Mouse (Mus musculus) heart, embryonic 14.5 days (tissue): Measurements from ENCODE around the gene Stk38l. TPM values are rescaled to one million over a fixed set of nuclear protein-coding genes. Genes with fewer than 3 reads are reported as not detected.

ENCODE experiments used
- ATAC-seq: fragments of 200-750 bp; cut with Nextera tagmentation; 2 replicates; pipeline ENCODE4 v1.8.0; 2017; ENCODE audit warnings: low read depth, moderate TSS enrichment; ENCODE audit not compliant: insufficient number of reproducible peaks, insufficient read depth, low FRiP score
- H3K27ac ChIP-seq, 2 experiments: fragments of 200-500 bp in 1 of 2; fragments of 300-500 bp in 1 of 2; sonication (generic) in 1 of 2; replicated peaks in 1 of 2; 2 replicates each; pipeline ENCODE4 v1.5.1; 2012 to 2014; ENCODE audit warnings: low read depth in 2 of 2, low read length in 2 of 2, control low read depth in 1 of 2, mild to moderate bottlenecking in 1 of 2, mixed read lengths in 1 of 2; ENCODE audit not compliant: control insufficient read depth in 1 of 2, insufficient read depth in 1 of 2
- H3K27me3 ChIP-seq: fragments of 300-500 bp; sonication (generic); 2 replicates; pipeline ENCODE4 v1.6.1; 2014; ENCODE audit warnings: mild to moderate bottlenecking, low read length, control low read depth; ENCODE audit not compliant: control insufficient read depth, insufficient read depth
- H3K36me3 ChIP-seq: fragments of 300-500 bp; sonication (generic); 2 replicates; pipeline ENCODE4 v1.6.1; 2014; ENCODE audit warnings: mild to moderate bottlenecking, control low read depth, low read length, mixed read lengths; ENCODE audit not compliant: control insufficient read depth, insufficient read depth
- H3K4me1 ChIP-seq, 2 experiments: fragments of 200-500 bp in 1 of 2; fragments of 300-500 bp in 1 of 2; sonication (generic) in 1 of 2; 2 replicates each; pipeline ENCODE4 v1.6.1; 2012 to 2014; ENCODE audit warnings: low read length in 2 of 2, control low read depth in 1 of 2, mixed read lengths in 1 of 2; ENCODE audit not compliant: control insufficient read depth in 2 of 2, insufficient read depth in 2 of 2
- H3K4me2 ChIP-seq: fragments of 300-500 bp; sonication (generic); 2 replicates; pipeline ENCODE4 v1.6.1; 2014; ENCODE audit warnings: mild to moderate bottlenecking, low read length
- H3K4me3 ChIP-seq, 2 experiments: fragments of 200-500 bp in 1 of 2; fragments of 300-500 bp in 1 of 2; sonication (generic) in 1 of 2; 2 replicates each; pipeline ENCODE4 v1.5.1; 2012 to 2014; ENCODE audit warnings: low read length in 2 of 2, mild to moderate bottlenecking in 2 of 2, control low read depth in 1 of 2, low read depth in 1 of 2, moderate library complexity in 1 of 2; ENCODE audit not compliant: control insufficient read depth in 1 of 2, insufficient read depth in 1 of 2
- H3K9ac ChIP-seq: fragments of 300-500 bp; sonication (generic); 2 replicates; pipeline ENCODE4 v1.6.1; 2014; ENCODE audit warnings: mild to moderate bottlenecking, low read length
- H3K9me3 ChIP-seq: fragments of 300-500 bp; sonication (generic); 2 replicates; pipeline ENCODE4 v1.6.1; 2016; ENCODE audit warnings: low read length, control low read depth; ENCODE audit not compliant: control insufficient read depth
- WGBS: fragments of 180-500 bp; shearing (Covaris S2); extraction: QIAGEN DNeasy Blood & Tissue Kit; methylation state at CpG from one replicate; pipeline ENCODE4 v1.1.7; 2014; 5-methylcytosine and 5-hydroxymethylcytosine counted together
- polyA plus RNA-seq: library from polyadenylated mRNA; unstranded; fragments of >200 nt; fragmentation: Nextera tagmentation; extraction: Ambion mirVana; gene quantifications from 2 replicates; pipeline ENCODE4 v1.2.1, GENCODE M21; 2014

The Stk38l gene
- polyA plus RNA-seq, 1 experiment from 2014 or later = 43.2 TPM

DNA sequence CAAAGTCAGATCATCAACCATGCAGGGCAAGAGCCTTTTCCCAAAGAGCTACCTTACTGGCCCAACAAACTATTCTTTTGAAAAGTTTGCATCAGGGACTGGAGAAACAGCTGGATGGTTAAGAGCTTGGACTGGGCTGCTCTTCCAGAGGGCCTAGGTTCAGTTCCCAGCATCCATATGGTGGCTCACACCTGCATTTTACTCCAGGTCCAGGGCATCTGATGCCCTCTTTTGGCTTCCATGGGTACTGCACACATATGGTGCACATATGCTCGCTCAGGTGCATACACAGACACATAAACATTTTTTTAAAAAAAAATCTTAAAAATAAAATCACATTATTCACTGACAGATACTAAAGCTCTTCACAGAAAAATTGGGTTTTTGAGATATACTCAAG is 19.2 kb upstream of the Stk38l start:
- Histone ChIP-seq H3K9me3 (peaks cover 6% of the 10 kb centered on the region), H3K4me2 (no peak overlapping the region), H3K27me3 (no peaks in the 10 kb centered on the region), H3K36me3 (no peaks in the 10 kb centered on the region), H3K4me1 (peaks cover 2 to 3% of the 10 kb centered on the region in 2 experiments; a peak in 1 of 4 replicates), H3K9ac (no peak overlapping the region), H3K27ac (no peak overlapping the region), H3K4me3 (no peak overlapping the region)
- 93% methylated on average over 1 of the region's 1 CpGs for WGBS
- no peak for ATAC-seq

GRCm38 (mm10) chr6:146719606-146720005 is 5.2 kb upstream of the Stk38l start:
- Histone ChIP-seq H3K27me3 (no peaks in the 10 kb centered on the region), H3K4me2 (no peak overlapping the region), H3K4me3 (no peak overlapping the region), H3K27ac (no peak overlapping the region), H3K9me3 (no peaks in the 10 kb centered on the region), H3K4me1 (no peaks in the 10 kb centered on the region), H3K9ac (no peak overlapping the region), H3K36me3 (no peaks in the 10 kb centered on the region)
- WGBS = 61% methylated on average over 1 of the region's 1 CpGs
- ATAC-seq = no peak

DNA sequence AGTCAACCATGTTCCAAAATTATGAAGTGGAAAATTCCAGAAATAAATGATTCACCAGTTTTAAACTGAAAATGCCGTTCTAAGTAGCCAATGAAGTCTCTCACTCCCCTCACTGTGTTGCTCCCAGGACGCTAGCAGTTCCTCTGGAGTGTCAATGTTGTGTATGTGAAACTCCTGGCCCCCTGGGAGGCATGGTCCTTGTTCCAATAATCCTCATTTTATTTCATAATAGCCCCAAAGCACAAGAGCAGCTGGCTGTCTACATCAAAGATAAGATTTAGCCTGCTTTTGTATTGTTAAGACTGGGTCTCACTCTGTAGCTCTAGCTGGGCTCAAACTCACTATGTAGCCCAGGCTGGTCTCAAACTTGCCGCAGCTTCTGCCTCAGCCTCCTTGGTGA is 990 bp upstream of the Stk38l start:
- Histone ChIP-seq H3K9me3 (no peaks in the 10 kb centered on the region), H3K27me3 (no peaks in the 10 kb centered on the region), H3K4me2 (no peak overlapping the region), H3K4me3 (no peak overlapping the region), H3K4me1 (peaks cover 0 to 12% of the 10 kb centered on the region in 2 experiments; a peak in 3 of 4 replicates), H3K36me3 (no peaks in the 10 kb centered on the region), H3K9ac (no peak overlapping the region), H3K27ac (no peak overlapping the region)
- 96% methylated on average over 3 of the region's 3 CpGs for WGBS
- no peak for ATAC-seq

DNA sequence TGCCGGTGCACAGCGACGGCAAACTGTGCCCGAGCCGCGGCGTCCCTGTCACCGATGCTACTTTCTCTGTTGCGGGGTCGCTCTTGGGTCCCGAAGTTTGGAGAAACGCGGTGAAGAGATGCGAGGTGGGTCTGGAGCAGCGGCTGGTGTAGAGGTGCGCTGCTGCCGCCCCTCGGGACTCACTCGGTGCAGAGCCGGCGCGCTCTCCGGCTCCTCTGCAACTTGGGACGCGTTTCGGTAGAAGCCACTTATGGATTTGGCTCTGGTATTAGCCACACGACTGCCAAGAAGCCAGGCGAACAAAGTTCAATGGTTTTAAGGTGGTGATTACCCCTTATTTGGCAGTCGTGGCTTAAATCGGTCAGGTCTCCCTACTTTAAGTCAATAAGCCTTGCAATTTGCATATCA is 593 bp downstream of the Stk38l start:
- Histone ChIP-seq H3K4me1 (peaks cover 0 to 14% of the 10 kb centered on the region in 2 experiments; a peak in 3 of 4 replicates), H3K9me3 (no peaks in the 10 kb centered on the region), H3K4me3 (peak overlapping the region; percentile 84 to 96), H3K4me2 (peak overlapping the region; percentile 71), H3K27ac (peak overlapping the region; percentile 90 to 91), H3K9ac (peak overlapping the region; percentile 97), H3K36me3 (no peaks in the 10 kb centered on the region), H3K27me3 (no peaks in the 10 kb centered on the region)
- ATAC-seq = 0 out of 2 replicates have a peak, but pooled peaks have one; percentile 30
- under 1% methylated on average over 30 of the region's 30 CpGs for WGBS

DNA sequence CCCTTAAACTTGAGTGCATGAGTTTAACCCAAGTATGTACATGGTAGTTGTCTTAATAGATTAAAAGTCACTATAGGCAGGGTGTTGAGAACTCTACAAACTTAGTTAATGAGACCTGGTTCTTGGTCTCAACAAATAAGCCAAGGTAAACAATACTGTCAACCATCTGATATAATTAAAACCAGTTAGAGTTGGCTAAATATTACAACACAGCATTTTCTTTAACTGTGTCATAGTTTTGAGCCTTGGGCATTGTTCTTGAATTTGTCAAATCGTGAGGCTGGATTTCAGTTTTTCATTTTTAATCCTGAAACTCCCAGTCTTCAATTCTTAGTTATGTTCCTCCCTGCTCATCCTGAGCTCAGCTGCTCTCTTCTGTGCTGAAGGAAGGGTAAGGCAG is 6.2 kb downstream of the Stk38l start:
- H3K4me1 ChIP-seq = peaks cover 11 to 64% of the 10 kb centered on the region in 2 experiments
- H3K27ac ChIP-seq = 0 out of 4 replicates have a peak overlapping the region, but pooled peaks of 1 of the 2 experiments have one; percentile 53
- H3K36me3 ChIP-seq = no peaks in the 10 kb centered on the region
- H3K9ac ChIP-seq = no peak overlapping the region
- no peaks in the 10 kb centered on the region for H3K9me3 ChIP-seq
- H3K4me3 ChIP-seq = no peak overlapping the region
- no peak overlapping the region for H3K4me2 ChIP-seq
- 81% methylated on average over 1 of the region's 1 CpGs for WGBS
- ATAC-seq = no peak
- no peaks in the 10 kb centered on the region for H3K27me3 ChIP-seq

DNA sequence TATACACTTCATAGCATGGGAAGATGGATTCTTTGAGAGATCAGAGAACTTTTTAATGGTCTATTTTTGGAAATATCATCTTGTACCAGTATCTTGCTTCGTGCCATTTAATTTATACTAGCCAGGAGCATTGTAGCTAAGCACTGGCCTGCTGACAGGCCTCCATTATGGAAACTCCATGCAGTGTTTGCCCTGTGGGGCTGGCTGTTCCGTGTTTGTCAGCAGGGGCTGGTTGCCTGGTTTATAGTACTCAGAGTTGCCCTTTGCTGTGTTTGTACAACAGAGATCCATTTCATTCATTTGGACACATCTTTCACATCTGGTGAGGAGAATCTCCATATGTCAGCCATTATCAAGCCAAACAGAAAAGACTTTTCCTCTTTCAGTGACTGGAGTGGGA is 6.9 kb downstream of the Stk38l start:
- peaks cover 11 to 67% of the 10 kb centered on the region in 2 experiments for H3K4me1 ChIP-seq
- H3K9ac ChIP-seq = no peak overlapping the region

GRCm38 (mm10) chr6:146732232-146732631 is 7.4 kb downstream of the Stk38l start:
- no peak overlapping the region for H3K4me2 ChIP-seq
- ATAC-seq = no peak
- H3K4me1 ChIP-seq = peaks cover 12 to 67% of the 10 kb centered on the region in 2 experiments
- H3K9me3 ChIP-seq = no peaks in the 10 kb centered on the region
- H3K27me3 ChIP-seq = no peaks in the 10 kb centered on the region
- no peak overlapping the region for H3K9ac ChIP-seq
- H3K27ac ChIP-seq = peak overlapping the region; percentile 49 to 69; a peak in 3 of 4 replicates
- H3K4me3 ChIP-seq = no peak overlapping the region
- H3K36me3 ChIP-seq = no peaks in the 10 kb centered on the region
- WGBS = 45% methylated on average over 3 of the region's 3 CpGs

More for the DNA sequence above, 6.9 kb downstream of the Stk38l start:
- Histone ChIP-seq H3K4me3 (no peak overlapping the region), H3K9me3 (no peaks in the 10 kb centered on the region), H3K27ac (peak overlapping the region; percentile 16 to 45; a peak in 2 of 4 replicates), H3K36me3 (no peaks in the 10 kb centered on the region), H3K27me3 (no peaks in the 10 kb centered on the region), H3K4me2 (no peak overlapping the region)
- no peak for ATAC-seq
- WGBS = 31% methylated on average over 2 of the region's 2 CpGs

DNA sequence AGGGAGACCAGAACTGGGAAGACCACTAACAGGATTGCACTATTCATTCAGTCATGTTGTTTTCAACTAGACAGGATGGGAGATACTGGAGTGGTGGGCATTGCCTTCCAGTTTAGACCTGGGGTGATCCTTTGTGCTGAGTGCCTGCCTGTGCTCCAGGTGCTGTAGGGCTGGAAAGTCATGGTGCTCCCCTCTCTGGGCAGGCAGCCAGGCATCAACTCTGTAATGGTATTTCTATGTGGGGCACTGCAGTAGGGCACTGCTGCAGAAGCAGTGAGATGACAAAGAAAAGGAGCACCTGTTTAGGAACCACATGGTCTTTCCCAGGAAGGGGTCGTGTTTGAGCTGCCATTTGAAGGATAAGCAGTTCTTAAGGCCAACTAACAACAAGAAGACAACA is 7.9 kb downstream of the Stk38l start:
- H3K4me3 ChIP-seq = no peak overlapping the region
- H3K4me2 ChIP-seq = no peak overlapping the region
- H3K36me3 ChIP-seq = no peaks in the 10 kb centered on the region
- no peaks in the 10 kb centered on the region for H3K27me3 ChIP-seq
- H3K27ac ChIP-seq = peak overlapping the region; percentile 49 to 69; a peak in 3 of 4 replicates
- WGBS = 11% methylated on average over 1 of the region's 1 CpGs
- peaks cover 14 to 67% of the 10 kb centered on the region in 2 experiments for H3K4me1 ChIP-seq
- ATAC-seq = 0 out of 2 replicates have a peak, but pooled peaks have one; percentile 75
- no peaks in the 10 kb centered on the region for H3K9me3 ChIP-seq
- no peak overlapping the region for H3K9ac ChIP-seq
